Mouse (Mus musculus) cerebellum, postnatal 10 days (tissue): ENCODE data around the gene Ap2a2.

Experiments used
- DNase-seq, 2 experiments: peaks; one replicate each; pipeline ENCODE4 v3.0.0; 2021; ENCODE audit warnings: mixed read lengths in 2 of 2

Gene Ap2a2

GRCm38 (mm10) chr7:141561682-141562391 lies at the start of gene Ap2a2:
TSS of gene Ap2a2 (plus strand) at chr7:141562173.
- DNase-seq, result peak; percentile 97 to 98

GRCm38 (mm10) chr7:141517638-141518037 lies 44.3 kb upstream of the Ap2a2 start:
- peak in 1 of 2 experiments; percentile 8 for DNase-seq

GRCm38 (mm10) chr7:141518296-141518695 lies 43.7 kb upstream of the Ap2a2 start:
- DNase-seq, result peak in 1 of 2 experiments; percentile 43

- no peak for DNase-seq
Measured at GRCm38 (mm10) chr7:141518926-141519325, 43.0 kb upstream of the Ap2a2 start.

GRCm38 (mm10) chr7:141519795-141520194 lies 42.2 kb upstream of the Ap2a2 start:
- no peak for DNase-seq

- DNase-seq, result peak; percentile 73 to 83
Measured at GRCm38 (mm10) chr7:141523007-141523406, 39.0 kb upstream of the Ap2a2 start.

- no peak for DNase-seq
Measured at GRCm38 (mm10) chr7:141524271-141524670, 37.7 kb upstream of the Ap2a2 start.

- DNase-seq, result peak; percentile 91 to 92
Measured at GRCm38 (mm10) chr7:141524760-141525579, 37.0 kb upstream of the Ap2a2 start.

- no peak for DNase-seq
Measured at GRCm38 (mm10) chr7:141525580-141525925, 36.4 kb upstream of the Ap2a2 start.

GRCm38 (mm10) chr7:141535570-141535969 lies 26.4 kb upstream of the Ap2a2 start:
- DNase-seq, result no peak

- peak in 1 of 2 experiments; percentile 30 for DNase-seq
Measured at GRCm38 (mm10) chr7:141538852-141539555, 23.0 kb upstream of the Ap2a2 start.

- DNase-seq, result peak; percentile 100
Measured at GRCm38 (mm10) chr7:141539556-141540311, 22.2 kb upstream of the Ap2a2 start, which contains the start of gene Chid1. TSS of gene Chid1 (minus strand) at chr7:141539857.

GRCm38 (mm10) chr7:141540312-141541081 lies 21.5 kb upstream of the Ap2a2 start:
- peak; percentile 93 to 95 for DNase-seq

GRCm38 (mm10) chr7:141541681-141542080 lies 20.3 kb upstream of the Ap2a2 start:
- no peak for DNase-seq

GRCm38 (mm10) chr7:141542588-141542987 lies 19.4 kb upstream of the Ap2a2 start:
- DNase-seq, result peak; percentile 45 to 54

- peak; percentile 66 to 78 for DNase-seq
Measured at GRCm38 (mm10) chr7:141544654-141545053, 17.3 kb upstream of the Ap2a2 start.

- DNase-seq, result no peak
Measured at GRCm38 (mm10) chr7:141549432-141550061, 12.4 kb upstream of the Ap2a2 start.

GRCm38 (mm10) chr7:141550464-141550863 lies 11.5 kb upstream of the Ap2a2 start:
- no peak for DNase-seq

- no peak for DNase-seq
Measured at GRCm38 (mm10) chr7:141558329-141558776, 3.6 kb upstream of the Ap2a2 start.

- no peak for DNase-seq
Measured at GRCm38 (mm10) chr7:141558946-141559345, 3.0 kb upstream of the Ap2a2 start.

- DNase-seq, result no peak
Measured at GRCm38 (mm10) chr7:141559726-141560325, 2.1 kb upstream of the Ap2a2 start.
